Mouse (Mus musculus) gastrocnemius, adult 18-20 months (tissue): ENCODE results near the gene Gm4301. TPM values are rescaled to one million over a fixed set of nuclear protein-coding genes. Genes with fewer than 3 reads are reported as not detected.
"Not testable (repeated sequence)": the region's sequence is repeated elsewhere in the genome, so short reads cannot be mapped to it uniquely, and the experiment has no call there.

Experiments used
- DNase-seq: peaks from one replicate; pipeline ENCODE4 v3.0.0; 2021; ENCODE audit warnings: low spot score
- long read RNA-seq, 2 experiments: library from polyadenylated mRNA; stranded (forward); transcript quantifications; one replicate each; pipeline ENCODE4 v2.0.0; 2021
- total RNA-seq, 2 experiments: library from RNA; stranded (reverse); gene quantifications; 2 replicates each; pipeline ENCODE4 v1.2.3; 2021

Gene Gm4301
- total RNA-seq = not detected
- long read RNA-seq, experiment 1 = 0 reads
- long read RNA-seq, experiment 2 = 0 reads

- DNase-seq = not testable (repeated sequence)
Observed at GRCm38 (mm10) chr10:100335376-100335775, at the start of gene Gm4301. Gene Gm4301, plus strand, starts transcription at chr10:100335676.

- no peak for DNase-seq
Observed at GRCm38 (mm10) chr10:100296105-100296504, 39.4 kb upstream of the Gm4301 start.

GRCm38 (mm10) chr10:100300106-100300505 is 35.4 kb upstream of the Gm4301 start:
- DNase-seq = not testable (repeated sequence)

- DNase-seq = not testable (repeated sequence)
Observed at GRCm38 (mm10) chr10:100340536-100340935, 5.1 kb downstream of the Gm4301 start, which contains the start of gene Gm4302. Gene Gm4302, plus strand, starts transcription at chr10:100340836.

- DNase-seq = not testable (repeated sequence)
Observed at GRCm38 (mm10) chr10:100345672-100346071, 10.2 kb downstream of the Gm4301 start, which contains the start of gene Gm4303. Gene Gm4303, plus strand, starts transcription at chr10:100345972.

GRCm38 (mm10) chr10:100350793-100351192 is 15.3 kb downstream of the Gm4301 start, which contains the start of gene Gm4305:
Gene Gm4305, plus strand, starts transcription at chr10:100351093.
- DNase-seq = not testable (repeated sequence)

- DNase-seq = not testable (repeated sequence)
Observed at GRCm38 (mm10) chr10:100356841-100357240, 21.4 kb downstream of the Gm4301 start.

- DNase-seq = not testable (repeated sequence)
Observed at GRCm38 (mm10) chr10:100361038-100361437, 25.6 kb downstream of the Gm4301 start, which contains the start of gene Gm4307. Gene Gm4307, plus strand, starts transcription at chr10:100361338.

- not testable (repeated sequence) for DNase-seq
Observed at GRCm38 (mm10) chr10:100382460-100382859, 47.0 kb downstream of the Gm4301 start, which contains the start of gene Gm4312. Gene Gm4312, minus strand, starts transcription at chr10:100382560.

Other genes with a start within 250 kb of the Gm4301 start
- not detected for gene Gm4302, start 5.2 kb downstream of the Gm4301 start, total RNA-seq
- not detected for gene Gm4303, start 10.3 kb downstream of the Gm4301 start, total RNA-seq
- not detected for gene Gm4305, start 15.4 kb downstream of the Gm4301 start, total RNA-seq
- not detected for gene Gm4307, start 25.7 kb downstream of the Gm4301 start, total RNA-seq
- not detected for gene Gm4312, start 46.9 kb downstream of the Gm4301 start, total RNA-seq
- gene Tmtc3, start 151.7 kb downstream of the Gm4301 start, total RNA-seq = 10 to 100 TPM in 1 of 2 experiments, 1 to 10 TPM in 1; 9.0 to 11.3 TPM
- 1 to 10 TPM; 3.2 to 4.1 TPM for gene Cep290, start 151.9 kb downstream of the Gm4301 start, total RNA-seq